Mouse (Mus musculus): ENCODE measurements at regions not wholly inside any gene's neighbourhood (a gene's known extent, or its start where the extent isn't known, plus 50 kb on each side); places are given as distances from the start of the nearest gene placed in this dataset.

DNA sequence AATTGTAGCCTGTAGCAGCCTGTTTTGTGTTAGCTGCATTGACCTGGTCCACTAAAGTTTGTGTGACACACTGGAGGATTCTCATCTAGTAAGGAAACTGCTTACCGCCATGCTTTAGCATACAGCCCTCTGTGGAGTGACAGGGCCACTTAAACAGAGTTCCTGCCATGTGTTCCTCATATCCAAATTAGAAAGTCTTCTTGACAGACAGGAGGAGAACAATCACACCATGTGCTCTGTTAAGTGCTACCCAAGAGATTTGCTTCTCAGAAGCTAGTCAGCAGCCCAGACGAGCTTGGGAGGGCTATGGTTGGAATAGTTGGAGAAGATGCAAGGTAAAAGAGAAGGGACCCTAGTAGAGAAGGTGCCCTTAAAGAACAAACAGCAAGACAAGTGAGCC lies 369.6 kb downstream of the Fgf9 start:
- Histone ChIP-seq H3K9ac (ENCODE audit: low read depth, low read length) (no peak overlapping the region), H3K4me1 (ENCODE audit: control insufficient read depth, insufficient read depth, low read length) (no peaks in the 10 kb centered on the region), H3K4me2 (replicated peaks; ENCODE audit: low read depth, low read length) (no peak overlapping the region), H3K27ac (ENCODE audit: low read depth, low read length) (no peak overlapping the region), H3K27me3 (ENCODE audit: control insufficient read depth, insufficient read depth, low read length) (no peaks in the 10 kb centered on the region), H3K4me3 (ENCODE audit: low read length) (no peak overlapping the region), H3K36me3 (ENCODE audit: control insufficient read depth, insufficient read depth, low read length) (no peaks in the 10 kb centered on the region), H3K9me3 (ENCODE audit: control insufficient read depth, low read length) (no peaks in the 10 kb centered on the region)
- ATAC-seq (ENCODE audit: low FRiP score, low TSS enrichment) = no peak
- WGBS = 83% methylated on average over 2 of the region's 2 CpGs

- 76% methylated on average over 3 of the region's 3 CpGs for WGBS
- Histone ChIP-seq H3K4me2 (replicated peaks; ENCODE audit: low read depth, low read length) (no peak overlapping the region), H3K36me3 (ENCODE audit: control insufficient read depth, insufficient read depth, low read length) (no peaks in the 10 kb centered on the region), H3K9ac (ENCODE audit: low read depth, low read length) (no peak overlapping the region), H3K27ac (ENCODE audit: low read depth, low read length) (no peak overlapping the region), H3K27me3 (ENCODE audit: control insufficient read depth, insufficient read depth, low read length) (no peaks in the 10 kb centered on the region), H3K4me3 (ENCODE audit: low read length) (no peak overlapping the region), H3K4me1 (ENCODE audit: control insufficient read depth, insufficient read depth, low read length) (no peaks in the 10 kb centered on the region), H3K9me3 (ENCODE audit: control insufficient read depth, low read length) (no peaks in the 10 kb centered on the region)
- no peak for ATAC-seq (ENCODE audit: low FRiP score, low TSS enrichment)
Measured at GRCm38 (mm10) chr14:58436096-58436495, 365.7 kb downstream of the Fgf9 start.

DNA sequence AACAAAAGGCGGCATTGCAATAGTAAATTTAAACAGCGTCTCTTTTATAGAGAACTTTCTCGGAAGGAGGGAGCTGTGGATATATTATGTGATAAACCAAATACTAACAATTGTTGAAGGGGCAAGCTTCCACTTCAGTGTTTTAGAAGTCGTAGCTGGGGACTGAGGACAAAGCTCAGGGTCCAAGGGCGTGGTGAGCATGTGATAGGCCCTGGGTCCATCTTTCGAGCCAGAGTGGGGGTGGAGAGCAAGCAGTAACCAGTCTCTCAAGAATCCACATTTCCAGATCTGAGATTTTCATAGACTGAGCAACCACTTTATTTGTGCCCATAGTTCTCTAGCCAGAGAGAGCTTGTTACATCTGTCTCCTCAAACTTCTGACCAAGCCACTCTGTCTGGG lies 356.1 kb downstream of the Fgf9 start:
- no peaks in the 10 kb centered on the region for H3K9me3 ChIP-seq (ENCODE audit: control insufficient read depth, low read length)
- H3K27ac ChIP-seq (ENCODE audit: low read depth, low read length) = no peak overlapping the region
- H3K36me3 ChIP-seq (ENCODE audit: control insufficient read depth, insufficient read depth, low read length) = no peaks in the 10 kb centered on the region
- no peak overlapping the region for H3K4me3 ChIP-seq (ENCODE audit: low read length)
- no peaks in the 10 kb centered on the region for H3K4me1 ChIP-seq (ENCODE audit: control insufficient read depth, insufficient read depth, low read length)
- no peak overlapping the region for H3K4me2 ChIP-seq (replicated peaks; ENCODE audit: low read depth, low read length)
- ATAC-seq (ENCODE audit: low FRiP score, low TSS enrichment) = no peak
- WGBS = 81% methylated on average over 6 of the region's 6 CpGs
- H3K9ac ChIP-seq (ENCODE audit: low read depth, low read length) = no peak overlapping the region
- no peaks in the 10 kb centered on the region for H3K27me3 ChIP-seq (ENCODE audit: control insufficient read depth, insufficient read depth, low read length)

GRCm38 (mm10) chr14:58421904-58422303 lies 351.6 kb downstream of the Fgf9 start:
- Histone ChIP-seq H3K4me1 (ENCODE audit: control insufficient read depth, insufficient read depth, low read length) (no peaks in the 10 kb centered on the region), H3K9ac (ENCODE audit: low read depth, low read length) (no peak overlapping the region), H3K36me3 (ENCODE audit: control insufficient read depth, insufficient read depth, low read length) (no peaks in the 10 kb centered on the region), H3K4me3 (ENCODE audit: low read length) (no peak overlapping the region), H3K4me2 (replicated peaks; ENCODE audit: low read depth, low read length) (no peak overlapping the region), H3K27me3 (ENCODE audit: control insufficient read depth, insufficient read depth, low read length) (no peaks in the 10 kb centered on the region), H3K27ac (ENCODE audit: low read depth, low read length) (no peak overlapping the region), H3K9me3 (ENCODE audit: control insufficient read depth, low read length) (no peaks in the 10 kb centered on the region)
- 37% methylated on average over 5 of the region's 5 CpGs for WGBS
- ATAC-seq (ENCODE audit: low FRiP score, low TSS enrichment) = no peak

- H3K9ac ChIP-seq (ENCODE audit: low read depth, low read length) = no peak overlapping the region
- no peaks in the 10 kb centered on the region for H3K36me3 ChIP-seq (ENCODE audit: control insufficient read depth, insufficient read depth, low read length)
- no peaks in the 10 kb centered on the region for H3K27me3 ChIP-seq (ENCODE audit: control insufficient read depth, insufficient read depth, low read length)
- no peak for ATAC-seq (ENCODE audit: low FRiP score, low TSS enrichment)
- H3K4me1 ChIP-seq (ENCODE audit: control insufficient read depth, insufficient read depth, low read length) = no peaks in the 10 kb centered on the region
- 29% methylated on average over 1 of the region's 1 CpGs for WGBS
- no peak overlapping the region for H3K27ac ChIP-seq (ENCODE audit: low read depth, low read length)
- H3K4me3 ChIP-seq (ENCODE audit: low read length) = no peak overlapping the region
- no peak overlapping the region for H3K4me2 ChIP-seq (replicated peaks; ENCODE audit: low read depth, low read length)
- no peaks in the 10 kb centered on the region for H3K9me3 ChIP-seq (ENCODE audit: control insufficient read depth, low read length)
Measured at GRCm38 (mm10) chr14:58417545-58417944, 347.2 kb downstream of the Fgf9 start.

DNA sequence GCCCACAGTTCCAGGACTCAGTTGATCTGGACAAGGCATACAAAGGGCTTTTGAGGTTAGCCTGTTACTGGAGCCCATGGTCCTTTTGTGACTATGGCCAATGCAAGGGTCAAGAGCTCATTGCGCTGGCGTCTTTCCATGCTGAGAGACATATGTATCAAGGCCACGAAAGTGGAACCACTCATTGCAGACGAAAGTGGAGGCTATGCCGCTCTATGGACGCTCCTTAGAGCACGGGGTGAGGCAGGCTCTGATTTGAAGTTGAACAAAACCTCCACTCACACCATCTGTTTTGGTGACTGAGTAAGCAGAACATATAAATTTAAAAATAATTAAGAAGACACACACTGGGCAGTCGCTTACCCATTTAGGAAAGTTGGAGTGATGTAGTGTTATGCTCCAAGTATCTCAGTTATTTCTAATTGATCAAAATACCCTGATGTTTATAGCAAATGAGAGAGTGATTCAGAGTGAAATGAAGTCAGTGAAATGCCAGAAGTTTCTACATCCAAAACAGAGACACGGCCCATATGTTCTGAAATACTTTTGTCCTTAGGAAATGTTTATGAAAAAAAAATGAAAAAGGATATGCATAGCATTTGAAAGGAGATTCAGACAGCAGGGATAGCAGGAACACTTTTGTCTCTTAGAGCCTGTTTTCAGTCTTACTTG lies 321.8 kb downstream of the Fgf9 start:
- Histone ChIP-seq H3K4me1 (ENCODE audit: control insufficient read depth, insufficient read depth, low read length) (no peaks in the 10 kb centered on the region), H3K9ac (ENCODE audit: low read depth, low read length) (no peak overlapping the region), H3K9me3 (ENCODE audit: control insufficient read depth, low read length) (no peaks in the 10 kb centered on the region), H3K4me2 (replicated peaks; ENCODE audit: low read depth, low read length) (no peak overlapping the region), H3K27me3 (ENCODE audit: control insufficient read depth, insufficient read depth, low read length) (no peaks in the 10 kb centered on the region), H3K36me3 (ENCODE audit: control insufficient read depth, insufficient read depth, low read length) (no peaks in the 10 kb centered on the region), H3K4me3 (ENCODE audit: low read length) (no peak overlapping the region), H3K27ac (ENCODE audit: low read depth, low read length) (no peak overlapping the region)
- ATAC-seq (ENCODE audit: low FRiP score, low TSS enrichment) = no peak
- 94% methylated on average over 9 of the region's 9 CpGs for WGBS

- Histone ChIP-seq H3K36me3 (ENCODE audit: control insufficient read depth, insufficient read depth, low read length) (no peaks in the 10 kb centered on the region), H3K9me3 (ENCODE audit: control insufficient read depth, low read length) (no peaks in the 10 kb centered on the region), H3K27me3 (ENCODE audit: control insufficient read depth, insufficient read depth, low read length) (no peaks in the 10 kb centered on the region), H3K4me2 (replicated peaks; ENCODE audit: low read depth, low read length) (no peak overlapping the region), H3K4me1 (ENCODE audit: control insufficient read depth, insufficient read depth, low read length) (no peaks in the 10 kb centered on the region), H3K9ac (ENCODE audit: low read depth, low read length) (no peak overlapping the region), H3K27ac (ENCODE audit: low read depth, low read length) (no peak overlapping the region), H3K4me3 (ENCODE audit: low read length) (no peak overlapping the region)
- 90% methylated on average over 2 of the region's 2 CpGs for WGBS
- ATAC-seq (ENCODE audit: low FRiP score, low TSS enrichment) = no peak
Measured at GRCm38 (mm10) chr14:58390741-58391140, 320.4 kb downstream of the Fgf9 start.

GRCm38 (mm10) chr14:58387348-58388000 lies 317.1 kb downstream of the Fgf9 start:
- Histone ChIP-seq H3K4me2 (replicated peaks; ENCODE audit: low read depth, low read length) (no peak overlapping the region), H3K9ac (ENCODE audit: low read depth, low read length) (no peak overlapping the region), H3K4me1 (ENCODE audit: control insufficient read depth, insufficient read depth, low read length) (no peaks in the 10 kb centered on the region), H3K27me3 (ENCODE audit: control insufficient read depth, insufficient read depth, low read length) (no peaks in the 10 kb centered on the region), H3K9me3 (ENCODE audit: control insufficient read depth, low read length) (no peaks in the 10 kb centered on the region), H3K27ac (ENCODE audit: low read depth, low read length) (no peak overlapping the region), H3K36me3 (ENCODE audit: control insufficient read depth, insufficient read depth, low read length) (no peaks in the 10 kb centered on the region), H3K4me3 (ENCODE audit: low read length) (no peak overlapping the region)
- WGBS = 81% methylated on average over 9 of the region's 9 CpGs
- ATAC-seq (ENCODE audit: low FRiP score, low TSS enrichment) = no peak

GRCm38 (mm10) chr14:58375056-58375455 lies 304.7 kb downstream of the Fgf9 start:
- no peaks in the 10 kb centered on the region for H3K4me1 ChIP-seq (ENCODE audit: control insufficient read depth, insufficient read depth, low read length)
- no peak overlapping the region for H3K27ac ChIP-seq (ENCODE audit: low read depth, low read length)
- ATAC-seq (ENCODE audit: low FRiP score, low TSS enrichment) = no peak
- no peaks in the 10 kb centered on the region for H3K27me3 ChIP-seq (ENCODE audit: control insufficient read depth, insufficient read depth, low read length)
- no peaks in the 10 kb centered on the region for H3K9me3 ChIP-seq (ENCODE audit: control insufficient read depth, low read length)
- no peaks in the 10 kb centered on the region for H3K36me3 ChIP-seq (ENCODE audit: control insufficient read depth, insufficient read depth, low read length)
- H3K4me2 ChIP-seq (replicated peaks; ENCODE audit: low read depth, low read length) = no peak overlapping the region
- no peak overlapping the region for H3K9ac ChIP-seq (ENCODE audit: low read depth, low read length)
- no peak overlapping the region for H3K4me3 ChIP-seq (ENCODE audit: low read length)
